Comparison of ENCODE assay signal across 8 mouse cellular contexts in the genomic region with DNA sequence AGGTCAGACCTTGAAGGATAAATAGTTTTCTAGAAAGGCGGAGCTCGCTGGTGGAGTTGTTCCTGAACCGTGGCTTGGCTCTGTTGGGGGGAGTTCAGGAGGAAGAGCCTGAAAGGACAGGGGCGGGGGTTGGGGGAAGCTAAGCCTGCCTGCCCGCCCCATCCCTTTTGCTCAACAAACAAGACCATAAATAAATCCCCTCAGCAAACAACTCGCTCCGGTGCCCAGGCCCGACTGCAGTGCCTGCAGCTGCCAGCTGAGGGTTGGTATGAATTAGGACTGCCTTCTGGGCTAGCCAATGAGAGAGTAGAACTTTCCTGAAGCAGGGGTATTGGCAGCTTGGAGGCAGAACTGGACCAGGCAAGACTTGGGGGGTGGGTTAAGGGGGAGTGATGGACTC. TPM values are rescaled to one million over a fixed set of nuclear protein-coding genes. Genes with fewer than 3 reads are reported as not detected.
DNase-seq lines count a peak whose midpoint lies in the region; ATAC-seq and TF ChIP-seq lines count a peak whose summit lies in the region.

No protein-coding gene starts in this region.

- DNase-seq in Muller cell, postnatal 12 days (ENCODE audit: inconsistent ontology term): peak; percentile 39
- DNase-seq in heart, postnatal 25 days (ENCODE audit: low spot score): peak; percentile 34
- peak; percentile 82 to 86 for DNase-seq in layer of hippocampus, adult 2 months (ENCODE audit: low spot score in 2 of 2)
- peak; percentile 69 for DNase-seq in liver, postnatal 0 days
- DNase-seq in retina, embryonic 14.5 days (ENCODE audit: low spot score): peak; percentile 60

- no peak for TF ChIP-seq EP300 in liver, postnatal 0 days (IDR thresholded peaks at IDR 0.05; ENCODE audit: low read depth)

- H3K9ac ChIP-seq in forebrain, embryonic 16.5 days (replicated peaks; ENCODE audit: low read depth, low read length): no peak overlapping the region
- H3K9ac ChIP-seq in liver, postnatal 0 days (replicated peaks): peak overlapping the region; percentile 87

- no peak overlapping the region for H3K27ac ChIP-seq in forebrain, embryonic 16.5 days (ENCODE audit: low read length)
- peak overlapping the region; percentile 95 for H3K27ac ChIP-seq in layer of hippocampus, adult 2 months
- peak overlapping the region; percentile 85 for H3K27ac ChIP-seq in liver, postnatal 0 days (ENCODE audit: low read depth)

- TF ChIP-seq CTCF in layer of hippocampus, adult 2 months (conservative IDR thresholded peaks at IDR 0.05): peak; percentile 66
- peak; percentile 50 for TF ChIP-seq CTCF in liver, postnatal 0 days (IDR thresholded peaks at IDR 0.05; ENCODE audit: low read depth)

- peaks cover 12% of the 10 kb centered on the region for H3K4me1 ChIP-seq in forebrain, embryonic 16.5 days (replicated peaks; ENCODE audit: control insufficient read depth, insufficient read depth, low read length)
- peaks cover 46% of the 10 kb centered on the region for H3K4me1 ChIP-seq in liver, postnatal 0 days (ENCODE audit: insufficient read depth)

- peak; percentile 65; the same call in 1 of the 2 replicates for ATAC-seq in cerebellum, adult (ENCODE audit: insufficient number of reproducible peaks, low FRiP score, low TSS enrichment)
- peak; percentile 49 for ATAC-seq in forebrain, embryonic 16.5 days
- peak; percentile 53 for ATAC-seq in liver, postnatal 0 days
- ATAC-seq in activated CD4-positive, CD25-positive, alpha-beta regulatory T cell, adult 4 months: no peak

- peak overlapping the region; percentile 69 for H3K4me3 ChIP-seq in forebrain, embryonic 16.5 days (replicated peaks; ENCODE audit: low read length)
- peak overlapping the region; percentile 88 for H3K4me3 ChIP-seq in layer of hippocampus, adult 2 months
- peak overlapping the region; percentile 85 for H3K4me3 ChIP-seq in liver, postnatal 0 days (ENCODE audit: low read depth, low read length)

- intact Hi-C loops in heart, postnatal 25 days (cut with DNase I): no loop called here

- H3K9me3 ChIP-seq in forebrain, embryonic 16.5 days (ENCODE audit: control insufficient read depth, low read length): no peaks in the 10 kb centered on the region
- no peaks in the 10 kb centered on the region for H3K9me3 ChIP-seq in liver, postnatal 0 days (ENCODE audit: low read length)

- peak overlapping the region; percentile 95 for H3K4me2 ChIP-seq in forebrain, embryonic 16.5 days (ENCODE audit: low read length)
- H3K4me2 ChIP-seq in liver, postnatal 0 days (ENCODE audit: low read depth, low read length): peak overlapping the region; percentile 93

- 4% methylated on average over 8 of the region's 8 CpGs for WGBS in forebrain, embryonic 16.5 days
- WGBS in liver, postnatal 0 days (ENCODE audit: insufficient replicate concordance): 2% methylated on average over 8 of the region's 8 CpGs

- no peaks in the 10 kb centered on the region for H3K36me3 ChIP-seq in forebrain, embryonic 16.5 days (ENCODE audit: control insufficient read depth, insufficient read depth)
- H3K36me3 ChIP-seq in liver, postnatal 0 days (replicated peaks; ENCODE audit: insufficient read depth, low read length): no peaks in the 10 kb centered on the region

- 0 out of 2 replicates have a peak, but pooled peaks cover under 1% of the 10 kb centered on the region for H3K27me3 ChIP-seq in forebrain, embryonic 16.5 days (replicated peaks; ENCODE audit: control insufficient read depth, insufficient read depth, low read length)
- H3K27me3 ChIP-seq in liver, postnatal 0 days (ENCODE audit: insufficient read depth, low read length): 0 out of 2 replicates have a peak, but pooled peaks cover 7% of the 10 kb centered on the region

RNA-seq across cellular contexts. Expression of a gene that starts 1.3 kb away (rescaled TPM):
- 20.3 and 25.9 TPM in 2 replicates for polyA plus RNA-seq in forebrain, embryonic 16.5 days (2015; fragmentation: Nextera tagmentation; extraction: Ambion mirVana)
- 100 to 1,000 TPM; 167 to 189 TPM for total RNA-seq in heart, postnatal 25 days (2021)
- total RNA-seq in layer of hippocampus, adult 2 months (2021): 10 to 100 TPM; 63.7 to 66.9 TPM
- 63.6 and 75.5 TPM in 2 replicates for polyA plus RNA-seq in liver, postnatal 0 days (2015; fragmentation: Nextera tagmentation; extraction: Ambion mirVana)
- polyA plus RNA-seq in activated CD4-positive, CD25-positive, alpha-beta regulatory T cell, adult 4 months (2017; shearing (Covaris generic)): not detected

Comparison
In these comparisons a context has a peak if more than half of its experiments do, and no peak if none do; other contexts are left out.
1. DNase-seq: peak in every context shown above with its lines; median percentile 84 in layer of hippocampus, adult 2 months; 69 in liver, postnatal 0 days; 60 in retina, embryonic 14.5 days; 39 in Muller cell, postnatal 12 days; 34 in heart, postnatal 25 days.
2. RNA of a gene that starts 1.3 kb away (polyA plus RNA-seq): 63.6 to 75.5 TPM in liver, postnatal 0 days and 20.3 to 25.9 TPM in forebrain, embryonic 16.5 days; not detected in activated CD4-positive, CD25-positive, alpha-beta regulatory T cell, adult 4 months; every median in the first group is over 10 times any median in the second.
3. Peak in every context shown above with its lines, with median percentiles within 50 percentile points of each other: H3K4me3 ChIP-seq.